Mouse (Mus musculus) T-cell, adult 66 days (primary cell): ENCODE measurements around the gene 1700016K19Rik. TPM values are rescaled to one million over a fixed set of nuclear protein-coding genes. Genes with fewer than 3 reads are reported as not detected.

ENCODE experiments used
- total RNA-seq, 2 experiments: library from RNA; stranded (reverse); gene quantifications; 3 replicates in 1 of 2; 4 replicates in 1 of 2; pipeline ENCODE4 v1.2.4; 2023

1700016K19Rik gene
- total RNA-seq = under 1 TPM in 1 of 2 experiments, not detected in 1; 0.86 TPM

DNA sequence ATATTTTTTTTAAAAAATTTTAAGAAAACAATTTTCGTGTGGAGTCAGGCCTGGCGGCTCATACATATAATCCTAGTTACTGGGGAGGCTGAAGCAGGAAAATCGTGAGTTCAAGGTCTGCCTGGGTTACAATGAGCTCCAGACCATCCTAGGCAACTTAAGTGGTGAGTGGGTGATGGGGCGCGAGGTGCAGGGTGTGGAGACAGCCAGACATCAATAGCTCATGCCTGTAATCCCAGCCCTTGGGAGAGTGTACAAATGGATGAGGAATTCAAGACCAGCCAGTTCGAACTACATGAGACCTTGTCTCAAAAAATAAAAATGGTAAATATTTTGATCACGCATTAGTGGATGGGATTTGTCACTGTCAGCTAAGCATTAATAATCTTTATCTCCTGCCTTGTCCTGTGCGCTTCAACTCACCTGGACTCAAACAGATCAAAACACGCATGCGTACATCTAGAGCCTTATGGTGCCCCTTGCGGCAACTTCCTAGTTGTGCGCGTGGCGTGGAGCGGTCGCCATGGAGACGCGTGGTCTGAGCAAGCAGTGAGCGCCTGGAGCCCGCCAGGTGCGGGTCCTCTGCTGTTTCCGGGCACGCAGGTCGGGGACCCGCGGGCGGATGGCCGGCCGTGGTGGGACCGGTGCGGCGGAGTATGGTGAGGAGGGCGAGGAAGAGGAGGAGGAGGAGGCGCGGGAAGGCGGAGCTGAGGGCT, at the start of gene 1700016K19Rik:
Gene 1700016K19Rik (plus strand): TSS at position 473 of the 716 bp plus-strand sequence.

DNA sequence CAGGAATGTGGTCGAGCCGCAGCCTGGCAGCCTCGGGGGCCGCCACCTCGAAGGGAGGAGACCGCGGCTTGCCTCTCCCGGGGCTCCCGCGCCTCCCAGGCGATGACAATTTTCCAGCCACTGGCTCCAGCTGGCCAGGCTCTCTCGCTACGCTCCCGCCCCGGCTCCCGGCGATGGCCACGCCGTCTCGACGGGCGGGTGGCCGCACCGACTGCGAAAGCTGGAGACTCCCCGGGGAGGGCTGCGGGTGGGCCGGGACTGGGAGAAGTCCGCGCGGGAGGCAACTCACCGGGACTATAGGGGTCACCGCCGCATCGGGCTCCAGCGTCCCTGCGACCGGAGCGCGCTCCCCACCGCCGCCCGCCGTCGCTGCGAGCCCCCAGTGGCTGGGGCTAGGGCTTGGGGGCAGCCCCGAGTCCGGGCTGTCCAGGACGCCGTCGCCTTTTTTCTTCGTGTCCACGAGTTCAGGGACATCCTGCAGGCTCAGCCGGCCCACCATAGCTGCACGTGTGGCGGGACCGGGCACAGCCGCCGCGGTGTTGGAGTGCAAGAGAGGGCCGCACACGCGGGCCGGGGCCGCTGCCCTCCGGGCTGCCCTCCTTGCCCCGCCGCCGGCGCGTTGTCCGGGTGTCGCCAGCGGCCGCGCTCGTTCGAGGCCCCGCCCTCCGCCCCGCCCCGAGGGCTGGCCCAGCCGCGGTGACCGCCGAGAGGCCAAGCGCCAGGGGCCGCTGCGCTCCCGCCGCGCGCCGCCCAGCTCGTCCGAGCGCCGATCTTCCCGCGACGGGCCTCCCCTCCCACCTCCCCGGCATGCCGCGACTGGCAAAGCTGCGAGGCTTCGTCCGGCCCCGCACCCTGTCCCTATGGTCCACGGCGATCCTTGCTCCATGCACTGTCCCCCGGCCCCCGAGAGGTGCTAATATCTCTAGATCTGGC, 27.7 kb downstream of the 1700016K19Rik start, which contains the start of gene Rflnb:
Gene Rflnb (minus strand): TSS at position 644 of the 933 bp plus-strand sequence.

Other genes starting within 250 kb of the 1700016K19Rik start
- not detected for gene Doc2b, start 203.9 kb upstream of the 1700016K19Rik start, total RNA-seq
- gene Rph3al, start 61.5 kb upstream of the 1700016K19Rik start, total RNA-seq = 10 to 100 TPM; 13.4 to 17.2 TPM
- gene Rflnb, start 27.9 kb downstream of the 1700016K19Rik start, total RNA-seq = 10 to 100 TPM; 66.3 to 71.8 TPM
- 10 to 100 TPM; 54.6 to 56.8 TPM for gene Vps53, start 179.7 kb downstream of the 1700016K19Rik start, total RNA-seq
- 1 to 10 TPM; 2.1 to 4.1 TPM for gene Fam57a, start 179.8 kb downstream of the 1700016K19Rik start, total RNA-seq
- not detected for gene Dbil5, start 217.7 kb downstream of the 1700016K19Rik start, total RNA-seq
- gene Gemin4, start 217.8 kb downstream of the 1700016K19Rik start, total RNA-seq = 10 to 100 TPM in 1 of 2 experiments, 1 to 10 TPM in 1; 7.0 to 12.8 TPM
- 10 to 100 TPM; 18.3 to 23.1 TPM for gene Mrm3, start 243.8 kb downstream of the 1700016K19Rik start, total RNA-seq
- gene Glod4, start 243.8 kb downstream of the 1700016K19Rik start, total RNA-seq = 10 to 100 TPM; 21.8 to 24.5 TPM